Mouse (Mus musculus) left cerebral cortex, adult 11 months (tissue): Measurements from ENCODE around the gene Stk24.
A peak's percentile ranks its signal among the peaks of the same experiment; 100 is the strongest.

Source experiments
- DNase-seq: peaks from one replicate; pipeline ENCODE4 v3.0.0; 2022; ENCODE audit warnings: low spot score

The Stk24 gene

DNA sequence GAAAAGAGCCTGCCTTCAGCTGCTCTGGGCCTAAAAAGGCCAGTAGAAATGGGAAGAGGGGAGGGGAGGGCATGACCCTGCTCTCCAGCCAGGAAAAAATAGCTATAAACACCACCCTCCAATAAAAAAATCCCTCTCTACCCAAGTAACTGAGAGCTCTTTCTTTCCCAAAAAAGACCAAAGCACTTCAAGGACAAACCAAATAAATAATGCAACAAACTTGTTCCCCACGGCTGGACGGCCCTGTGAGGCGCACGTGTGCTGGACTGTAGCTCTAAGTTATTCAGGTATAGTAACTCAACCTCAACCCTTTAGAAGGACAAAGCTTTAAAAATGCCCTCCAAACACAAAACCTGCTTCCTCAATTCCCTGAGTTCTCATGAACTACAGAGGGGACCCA, 28.1 kb downstream of the Stk24 start:
- DNase-seq: no peak

DNA sequence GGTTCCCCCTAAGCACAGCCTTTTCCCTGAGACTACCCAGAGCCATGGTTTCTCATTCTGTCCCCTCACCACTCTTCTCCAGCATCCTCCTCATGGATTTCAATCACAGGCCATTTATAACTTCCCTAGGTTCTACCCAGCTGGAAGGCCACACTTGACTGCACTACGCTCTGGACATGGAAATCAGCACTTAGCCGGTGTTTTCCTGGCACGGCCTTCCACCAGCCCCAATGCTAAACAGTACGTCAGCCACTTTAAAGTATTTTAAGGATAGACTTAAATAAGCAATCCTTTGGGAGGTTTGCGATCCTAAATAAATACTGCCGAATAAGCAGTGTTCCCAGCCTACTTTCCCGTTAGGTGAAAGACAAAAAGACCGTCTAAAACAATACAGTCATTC, 29.8 kb downstream of the Stk24 start:
- DNase-seq: no peak

DNA sequence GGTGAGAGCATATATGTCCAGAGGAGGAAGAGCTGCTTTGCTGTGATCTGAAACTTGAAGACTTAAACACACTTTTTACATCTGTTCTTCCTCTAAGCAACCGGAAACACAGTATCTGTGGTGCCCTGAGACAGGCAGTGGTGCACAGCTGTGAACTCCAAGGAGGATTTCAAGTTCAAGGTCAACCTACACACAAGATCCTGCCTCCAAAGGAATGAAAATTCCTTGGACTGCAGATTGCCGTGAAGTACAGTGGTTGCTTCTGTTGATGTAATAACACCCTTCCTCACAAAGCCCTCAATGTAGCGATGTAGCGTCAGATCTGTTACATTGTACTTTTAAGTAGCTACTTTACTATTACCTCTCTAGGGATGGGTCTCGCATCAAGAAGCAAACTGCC, 30.5 kb downstream of the Stk24 start:
- DNase-seq: no peak

DNA sequence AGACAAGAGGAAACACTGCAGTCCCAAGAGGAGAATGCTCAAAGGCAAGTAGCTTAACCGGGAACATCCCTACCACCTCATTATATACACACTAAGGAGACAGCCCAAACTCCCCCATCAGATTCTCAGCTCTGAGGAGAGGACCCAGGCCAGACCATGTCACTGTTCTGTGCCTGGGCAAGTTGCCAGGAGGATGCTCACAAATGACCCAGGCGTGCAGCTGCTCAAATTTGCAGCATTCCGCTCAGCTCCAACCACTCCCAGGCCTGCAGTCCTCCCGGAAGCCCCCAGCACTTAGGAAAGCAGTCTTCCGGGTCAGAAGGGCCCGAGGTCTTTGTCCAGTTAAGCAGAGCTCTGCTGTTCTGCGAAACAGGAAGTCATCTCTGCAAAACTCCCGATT, 31.6 kb downstream of the Stk24 start:
- DNase-seq: no peak

GRCm38 (mm10) chr14:121347134-121347533, 32.7 kb downstream of the Stk24 start:
- no peak for DNase-seq

DNA sequence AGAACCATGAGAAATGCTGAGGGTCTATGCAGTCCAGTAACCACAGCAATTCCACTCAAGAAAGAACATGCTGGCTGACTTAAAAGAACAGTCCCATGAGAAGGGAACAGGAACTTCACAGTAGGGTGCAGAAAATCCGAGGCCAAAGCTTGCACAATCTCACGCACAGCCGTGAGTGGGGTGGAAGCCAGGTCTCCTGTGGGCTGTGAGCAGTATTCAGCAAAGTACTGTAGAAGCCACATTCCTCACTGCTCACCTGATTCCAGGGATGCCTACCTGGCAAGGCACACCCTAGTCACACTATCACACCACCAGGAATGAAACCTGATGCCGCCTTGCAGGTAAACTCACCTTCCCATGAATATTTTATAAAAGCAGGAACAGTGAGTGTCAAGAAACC, 33.2 kb downstream of the Stk24 start:
- no peak for DNase-seq

GRCm38 (mm10) chr14:121346053-121346452, 33.8 kb downstream of the Stk24 start:
- no peak for DNase-seq

GRCm38 (mm10) chr14:121344928-121345327, 34.9 kb downstream of the Stk24 start:
- no peak for DNase-seq

DNA sequence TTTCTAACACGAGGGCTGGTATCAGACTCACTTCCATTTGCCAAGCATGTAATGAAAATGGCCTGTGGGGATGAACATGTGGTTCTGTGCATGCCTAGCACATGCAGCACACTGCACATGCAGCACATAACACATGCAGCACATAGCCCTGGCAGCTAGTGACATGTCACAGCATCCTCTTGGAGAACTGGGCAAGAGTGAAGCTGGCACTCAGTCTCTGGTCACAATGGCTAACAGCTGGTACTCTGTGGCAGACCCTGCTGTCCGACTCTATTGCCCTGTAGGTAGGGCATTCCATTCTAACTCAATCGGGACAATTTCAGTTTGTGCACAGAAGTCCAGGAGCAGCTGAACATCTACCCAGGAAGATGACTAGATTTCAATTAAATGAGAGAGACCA, 36.9 kb downstream of the Stk24 start:
- no peak for DNase-seq

DNA sequence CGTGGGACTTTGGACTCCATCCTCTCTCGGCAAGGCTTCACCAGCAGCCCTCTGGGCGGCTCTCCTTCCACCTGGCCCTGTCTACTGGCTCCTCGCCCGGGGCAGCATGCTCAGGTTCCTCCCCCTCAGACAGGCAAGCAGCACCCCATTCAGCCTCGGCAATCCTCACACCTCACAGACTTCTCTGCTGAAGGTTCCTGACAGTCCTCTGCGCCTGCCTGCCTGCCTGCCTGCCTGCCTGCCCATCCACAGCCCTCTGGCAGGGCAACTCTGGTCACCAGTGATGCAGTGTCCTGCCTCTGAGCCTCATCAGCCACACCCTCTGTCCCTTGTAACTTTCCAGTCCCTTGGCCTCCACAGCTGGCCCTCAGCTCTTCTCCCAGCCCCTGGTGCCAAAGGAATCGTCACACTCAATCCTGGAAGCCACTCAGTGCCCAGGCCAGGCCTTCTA, 39.8 kb downstream of the Stk24 start:
- no peak for DNase-seq

- DNase-seq: no peak
These were observed 40.8 kb downstream of the Stk24 start for GRCm38 (mm10) chr14:121338819-121339573.

DNA sequence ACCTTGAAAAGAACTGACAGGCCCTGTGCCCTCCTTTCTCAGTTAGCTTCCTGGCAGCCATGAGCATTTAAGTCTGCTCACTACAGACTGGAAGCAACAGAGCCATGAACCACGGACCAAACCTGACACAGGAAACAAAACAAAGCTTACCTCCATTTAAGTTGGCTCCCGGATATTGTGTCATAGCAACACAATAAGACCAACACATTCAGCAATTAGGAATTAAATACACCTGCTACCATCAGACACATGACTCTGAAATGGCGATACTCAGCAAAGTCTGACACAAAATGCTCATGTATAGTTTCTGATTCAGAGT, 49.8 kb downstream of the Stk24 start:
- DNase-seq: no peak

DNA sequence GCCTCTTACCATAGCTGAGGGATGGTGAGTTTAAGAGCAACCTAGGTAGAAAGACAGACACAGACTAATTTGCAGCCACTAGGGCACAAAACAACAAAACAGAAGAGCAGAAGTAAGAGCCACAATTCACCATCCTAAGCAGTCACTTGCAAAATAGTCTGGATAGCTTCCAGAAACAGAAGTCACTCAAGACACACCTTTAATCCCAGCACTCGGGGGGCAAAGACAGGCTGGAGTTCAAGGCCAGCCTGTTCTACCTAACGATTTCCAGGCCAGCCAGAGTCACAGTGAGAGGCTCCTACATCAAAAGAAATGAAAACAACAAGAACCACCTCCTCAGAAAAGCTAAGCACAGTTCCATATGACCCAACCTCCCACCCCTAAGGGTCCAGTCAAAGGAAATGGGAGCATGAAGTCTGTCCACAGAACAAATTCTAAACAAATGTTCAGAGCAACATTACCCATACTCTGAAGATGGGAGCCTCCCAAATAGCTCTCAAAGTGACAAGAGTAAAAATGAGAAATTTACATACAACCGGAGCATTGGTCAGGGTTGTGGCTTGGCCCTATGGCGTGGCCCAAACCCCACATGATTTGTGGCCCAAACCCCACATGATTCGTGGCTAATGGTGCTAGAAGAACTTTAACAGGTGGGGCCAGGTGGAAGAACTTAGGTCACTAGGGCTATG, 50.3 kb downstream of the Stk24 start:
- no peak for DNase-seq

DNA sequence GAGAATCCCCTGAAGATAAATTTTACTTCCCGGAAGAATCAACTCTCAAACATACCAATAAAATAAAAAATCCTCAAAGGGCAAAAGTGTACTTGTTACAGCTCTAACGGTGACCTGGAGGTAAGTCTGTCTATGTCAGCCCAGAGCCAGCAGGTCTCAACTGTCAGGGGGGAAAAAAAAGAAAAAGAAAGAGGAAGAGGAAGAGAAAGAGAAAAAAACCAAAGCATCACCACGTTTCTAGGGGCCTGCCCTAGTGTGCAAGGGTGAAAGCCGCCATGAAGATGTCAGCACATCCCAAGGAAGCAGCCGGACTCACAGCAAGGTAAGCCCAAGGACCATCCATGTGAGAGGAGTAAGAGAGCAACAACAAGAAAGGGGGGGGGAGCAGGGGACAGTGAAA, 50.9 kb downstream of the Stk24 start:
- no peak for DNase-seq

DNA sequence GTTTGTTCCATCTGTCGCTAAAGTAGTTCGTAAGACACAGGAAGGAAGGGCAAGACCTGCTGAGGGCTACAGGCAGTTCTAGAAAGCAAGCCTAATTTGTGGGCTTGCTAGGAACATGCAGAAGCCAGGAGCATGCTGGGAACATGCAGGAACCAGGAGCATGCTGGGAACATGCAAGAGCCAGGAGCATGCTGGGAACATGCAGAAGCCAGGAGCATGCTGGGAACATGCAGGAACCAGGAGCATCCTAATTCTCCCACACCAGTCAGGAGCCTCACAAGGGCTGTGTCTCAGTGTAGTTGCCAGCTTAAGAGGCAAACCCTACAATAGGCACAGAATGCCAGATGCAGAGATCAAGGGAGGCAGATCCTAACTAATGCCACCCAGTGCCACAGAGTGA, 53.4 kb downstream of the Stk24 start:
- DNase-seq: no peak

GRCm38 (mm10) chr14:121324521-121325330, 55.1 kb downstream of the Stk24 start:
- no peak for DNase-seq

GRCm38 (mm10) chr14:121322641-121323040, 57.2 kb downstream of the Stk24 start:
- DNase-seq: peak; percentile 76

GRCm38 (mm10) chr14:121322150-121322549, 57.7 kb downstream of the Stk24 start:
- DNase-seq: no peak

DNA sequence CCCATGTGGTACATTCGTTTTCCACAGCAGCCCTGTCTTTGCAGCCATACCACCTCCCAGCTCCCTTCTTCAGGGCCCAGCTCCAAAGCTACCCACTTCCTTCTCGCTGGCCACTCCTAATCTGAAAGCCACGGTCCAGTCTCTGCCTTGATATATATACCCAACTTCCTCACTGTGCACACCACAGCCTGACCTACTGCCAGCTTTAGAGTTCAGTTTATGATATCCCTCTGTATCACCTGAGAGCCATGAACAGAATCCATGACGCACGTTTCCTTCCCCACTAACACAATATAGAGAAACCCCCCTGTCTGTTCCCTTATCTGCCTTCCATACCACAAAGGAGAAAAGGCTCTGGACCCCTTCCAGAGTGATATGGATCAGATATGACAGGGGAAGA, 61.4 kb downstream of the Stk24 start:
- no peak for DNase-seq

DNA sequence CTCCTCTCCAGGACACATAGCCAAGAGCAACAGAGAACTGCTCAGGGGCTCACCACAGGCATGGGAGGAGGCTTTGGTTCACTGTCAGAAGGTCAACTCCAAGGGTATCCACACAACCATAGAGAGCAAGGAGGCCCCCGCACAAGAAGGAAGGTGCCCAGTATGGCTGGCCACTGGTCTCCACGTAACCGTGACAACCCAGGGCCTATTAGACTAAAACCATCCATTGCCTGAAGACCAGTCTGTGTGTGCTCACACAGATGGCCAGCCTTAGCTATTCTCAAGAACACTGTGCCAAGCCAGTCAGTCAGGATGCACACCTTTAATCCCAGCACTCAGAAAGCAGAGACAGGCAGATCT, 62.5 kb downstream of the Stk24 start:
- DNase-seq: no peak

DNA sequence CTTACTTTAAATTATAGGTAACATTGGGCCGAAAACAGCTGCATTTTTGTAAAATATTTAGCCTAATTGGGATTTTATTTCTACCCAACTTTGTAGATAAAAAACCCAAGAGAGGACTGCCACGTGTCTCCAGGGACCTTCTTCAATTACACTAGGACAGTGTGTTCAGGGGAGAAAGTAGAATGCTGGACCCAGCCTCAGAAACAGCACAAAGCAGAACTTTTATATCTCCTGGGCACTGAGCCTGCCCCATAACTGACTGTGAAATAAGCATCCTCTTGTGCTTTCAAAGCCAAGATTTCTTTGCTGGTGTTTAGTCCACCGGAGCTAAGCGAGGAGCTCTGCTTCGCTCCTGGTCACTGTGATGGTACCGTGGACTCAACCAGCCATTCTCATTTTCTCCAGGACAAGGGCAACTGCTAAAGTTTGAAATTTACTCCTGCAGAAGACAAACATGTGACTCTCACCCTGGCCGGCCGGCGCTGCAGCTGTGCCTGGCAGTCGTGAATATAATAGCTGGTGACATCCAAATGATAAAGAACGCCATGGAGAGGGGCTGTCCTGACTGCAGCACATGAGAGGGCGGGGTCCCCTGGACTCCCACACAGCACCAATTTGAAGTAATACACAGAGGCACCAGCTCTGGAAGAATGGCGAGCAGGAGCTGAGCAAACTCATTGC, 63.0 kb downstream of the Stk24 start:
- no peak for DNase-seq

- DNase-seq: no peak
These were observed 63.7 kb downstream of the Stk24 start for GRCm38 (mm10) chr14:121316136-121316535.

DNA sequence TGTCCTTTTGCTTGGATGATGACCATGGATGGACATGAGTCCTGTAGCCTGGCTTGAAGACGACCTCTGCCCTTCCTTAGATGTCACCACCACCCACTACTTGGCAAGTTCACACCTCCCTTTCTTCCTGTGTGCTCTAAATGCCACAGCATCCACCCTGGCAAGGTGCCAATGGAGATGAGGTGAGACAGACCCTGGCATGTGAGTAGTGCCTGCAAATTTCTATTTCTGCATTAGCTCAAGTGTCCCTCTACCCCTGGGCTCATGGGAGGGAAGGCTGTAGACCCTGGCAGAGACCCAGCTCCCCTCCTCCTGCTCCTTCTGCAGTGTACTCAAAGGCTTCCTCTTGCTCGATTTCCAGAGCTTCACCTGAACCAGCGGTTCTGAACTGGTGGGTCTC, 64.9 kb downstream of the Stk24 start:
- DNase-seq: no peak
